ENCODE assay signal across 27 mouse cellular contexts in genomic region chr8:12514138-12514537, GRCm38 (mm10). TPM values are rescaled to one million over a fixed set of nuclear protein-coding genes. Genes with fewer than 3 reads are reported as not detected.
A peak's percentile ranks its signal among the peaks of the same experiment; 100 is the strongest.
DNase-seq lines count a peak whose midpoint lies in the region; ATAC-seq and TF ChIP-seq lines count a peak whose summit lies in the region.
"Had no signal": no experiment of that assay in that cellular context is flagged by ENCODE, and none has a peak within 500 bp of the region (broad histone marks: within the 10 kb centered on the region; RNA-seq: fewer than 3 reads in every experiment).

No protein-coding gene starts in this region.

- 0 out of 2 replicates have a peak, but pooled peaks cover 3% of the 10 kb centered on the region for H3K27me3 ChIP-seq in intestine, postnatal 0 days (replicated peaks; ENCODE audit: control insufficient read depth, insufficient read depth, low read length)
- H3K27me3 ChIP-seq in stomach, postnatal 0 days (ENCODE audit: control insufficient read depth, insufficient read depth, low read length) = no peaks in the 10 kb centered on the region

- H3K4me2 ChIP-seq in intestine, postnatal 0 days (replicated peaks; ENCODE audit: low read depth) = no peak overlapping the region
- no peak overlapping the region for H3K4me2 ChIP-seq in stomach, postnatal 0 days (replicated peaks; ENCODE audit: low read depth)
- H3K4me2 ChIP-seq: midbrain, embryonic 12.5 days; neural tube, embryonic 13.5 days had no signal

- no peak for TF ChIP-seq POLR2A in lung, adult 2 months (IDR thresholded peaks at IDR 0.05; ENCODE audit: borderline replicate concordance, extremely low read depth, low read depth, low read length)

- no peak for TF ChIP-seq EP300 in stomach, postnatal 0 days (optimal IDR thresholded peaks at IDR 0.05)

- no peak overlapping the region for H3K27ac ChIP-seq in intestine, postnatal 0 days (ENCODE audit: low read depth, low read length)
- H3K27ac ChIP-seq in stomach, postnatal 0 days (replicated peaks) = no peak overlapping the region
- H3K27ac ChIP-seq: gastrocnemius, adult 2 months; hindbrain, postnatal 0 days; layer of hippocampus, adult 2 months; midbrain, embryonic 12.5 days; neural tube, embryonic 13.5 days had no signal

- 0 out of 2 replicates have a peak, but pooled peaks have one; percentile 10 for ATAC-seq in intestine, postnatal 0 days
- peak; percentile 84 for ATAC-seq in stomach, postnatal 0 days (ENCODE audit: low FRiP score, low TSS enrichment)
- no peak for ATAC-seq in megakaryocyte-erythroid progenitor cell, adult 5-6 weeks (replicated peaks; ENCODE audit: low FRiP score, low TSS enrichment, poor library complexity, severe bottlenecking)
- ATAC-seq: hindbrain, postnatal 0 days had no signal

- 52% methylated on average over 7 of the region's 7 CpGs for whole genome bisulfite sequencing in lung, adult 2 months
- 57% methylated on average over 7 of the region's 7 CpGs for WGBS in intestine, postnatal 0 days
- 59% methylated on average over 7 of the region's 7 CpGs for WGBS in stomach, postnatal 0 days

- no peaks in the 10 kb centered on the region for H3K9me3 ChIP-seq in intestine, postnatal 0 days (ENCODE audit: control insufficient read depth)
- H3K9me3 ChIP-seq in stomach, postnatal 0 days (ENCODE audit: control insufficient read depth, low read length) = no peaks in the 10 kb centered on the region
- H3K9me3 ChIP-seq: midbrain, embryonic 12.5 days had no signal

- H3K9ac ChIP-seq in intestine, postnatal 0 days (ENCODE audit: low read depth, low read length) = no peak overlapping the region
- H3K9ac ChIP-seq in stomach, postnatal 0 days (ENCODE audit: low read length) = no peak overlapping the region
- H3K9ac ChIP-seq: midbrain, embryonic 12.5 days; neural tube, embryonic 13.5 days had no signal

- no peak for TF ChIP-seq CTCF in lung, adult 2 months (IDR thresholded peaks at IDR 0.05; ENCODE audit: insufficient read depth, low read length)
- no peak for TF ChIP-seq CTCF in intestine, postnatal 0 days (IDR thresholded peaks at IDR 0.05; ENCODE audit: low read depth)
- no peak for TF ChIP-seq CTCF in stomach, postnatal 0 days (IDR thresholded peaks at IDR 0.05; ENCODE audit: low read depth)

- no peaks in the 10 kb centered on the region for H3K36me3 ChIP-seq in intestine, postnatal 0 days (ENCODE audit: control insufficient read depth, insufficient read depth)
- no peaks in the 10 kb centered on the region for H3K36me3 ChIP-seq in stomach, postnatal 0 days (ENCODE audit: control insufficient read depth, insufficient read depth, low read length)
- H3K36me3 ChIP-seq: midbrain, embryonic 12.5 days; neural tube, embryonic 13.5 days had no signal

- DNase-seq in lung, adult 2 months = peak; percentile 9
- DNase-seq in lung, postnatal 14 days = no peak
- DNase-seq in lung, postnatal 25 days (ENCODE audit: low spot score) = peak; percentile 12
- DNase-seq in stomach, postnatal 0 days (ENCODE audit: low spot score) = peak; percentile 54
- no peak for DNase-seq in right cerebral cortex, postnatal 36 days (ENCODE audit: low spot score in 2 of 2)
- DNase-seq: adrenal gland, postnatal 25 days; cerebellum, adult 11-12 months; cerebellum, postnatal 14 days; gastrocnemius, adult 2 months; heart, postnatal 36 days; kidney, adult 8-10 months; kidney, postnatal 14 days; layer of hippocampus, postnatal 36 days; liver; right cerebral cortex, adult 18-20 months; thymus, postnatal 4 days had no signal

- no peak overlapping the region for H3K4me3 ChIP-seq in lung, adult 2 months (replicated peaks; ENCODE audit: extremely low read depth, low read depth, low read length)
- no peak overlapping the region for H3K4me3 ChIP-seq in intestine, postnatal 0 days (ENCODE audit: low read depth, low read length)
- H3K4me3 ChIP-seq in stomach, postnatal 0 days (ENCODE audit: low read depth, low read length) = no peak overlapping the region
- H3K4me3 ChIP-seq: gastrocnemius, adult 2 months; layer of hippocampus, adult 2 months; midbrain, embryonic 12.5 days; neural tube, embryonic 13.5 days had no signal

- H3K4me1 ChIP-seq in lung, adult 2 months (ENCODE audit: control insufficient read depth, insufficient read depth, low read length) = no peaks in the 10 kb centered on the region
- no peaks in the 10 kb centered on the region for H3K4me1 ChIP-seq in intestine, postnatal 0 days (replicated peaks; ENCODE audit: control insufficient read depth, insufficient read depth, low read length)
- H3K4me1 ChIP-seq in stomach, postnatal 0 days (replicated peaks; ENCODE audit: control insufficient read depth, insufficient read depth) = no peaks in the 10 kb centered on the region

RNA-seq across cellular contexts. Expression of gene Spaca7, which starts 58.7 kb away (rescaled TPM):
- not detected in 2 replicates for polyA plus RNA-seq in lung, adult 2 months (2012; rRNA removed)
- 0.29 and 0.50 TPM in 2 replicates for polyA plus RNA-seq in intestine, postnatal 0 days (2015; fragmentation: Nextera tagmentation; extraction: Ambion mirVana)
- polyA plus RNA-seq in stomach, postnatal 0 days (2015; fragmentation: Nextera tagmentation; extraction: Ambion mirVana) = not detected in 2 replicates
- not detected in 2 replicates for total RNA-seq in megakaryocyte-erythroid progenitor cell, adult 5-6 weeks (2014; fragmentation: Nextera tagmentation)
- total RNA-seq in megakaryocyte-erythroid progenitor cell, adult 5-6 weeks (2017) = not detected in 2 replicates
- total RNA-seq: adrenal gland, postnatal 25 days; gastrocnemius, adult 2 months; heart, postnatal 36 days; hindbrain, postnatal 0 days; layer of hippocampus, adult 2 months; layer of hippocampus, postnatal 36 days; left cerebral cortex, postnatal 36 days had no signal
- polyA plus RNA-seq: gonadal fat pad, adult 2 months; heart, embryonic 14.5 days; hindbrain, postnatal 0 days; liver, embryonic 16.5 days; midbrain, embryonic 12.5 days; neural tube, embryonic 13.5 days; small intestine, adult 2 months had no signal

Comparison
In these comparisons a context has a peak if more than half of its experiments do, and no peak if none do; other contexts are left out.
1. DNase-seq: peak in lung, adult 2 months (single experiment), lung, postnatal 25 days (single experiment) and stomach, postnatal 0 days (single experiment); none in lung, postnatal 14 days (single experiment) and right cerebral cortex, postnatal 36 days (0 of 2).